Mouse (Mus musculus): ENCODE measurements around the gene 2210016L21Rik.

- TF ChIP-seq TAL1 (IDR thresholded peaks at IDR 0.05; ENCODE audit: low read length) (no peak), GATA1 (IDR thresholded peaks at IDR 0.05; ENCODE audit: low read length) (no peak)
Observed at GRCm38 (mm10) chr5:114942074-114942765, at the start of gene 2210016L21Rik.
